Mouse (Mus musculus): ENCODE measurements around the gene 1700019N19Rik.

1700019N19Rik gene

GRCm38 (mm10) chr19:58794284-58794683 lies at the start of gene 1700019N19Rik:
Gene 1700019N19Rik (minus strand): TSS chr19:58794461.
- CTCF ChIA-PET: no interaction called here

- CTCF ChIA-PET: no interaction called here
Measured at GRCm38 (mm10) chr19:58843606-58844005, 49.3 kb upstream of the 1700019N19Rik start.

- CTCF ChIA-PET: no interaction called here
Measured at GRCm38 (mm10) chr19:58840721-58841271, 46.5 kb upstream of the 1700019N19Rik start.

GRCm38 (mm10) chr19:58839806-58840205 lies 45.5 kb upstream of the 1700019N19Rik start:
- CTCF ChIA-PET: no interaction called here

GRCm38 (mm10) chr19:58839345-58839744 lies 45.1 kb upstream of the 1700019N19Rik start:
- CTCF ChIA-PET: no interaction called here

- CTCF ChIA-PET: no interaction called here
Measured at GRCm38 (mm10) chr19:58838706-58839105, 44.4 kb upstream of the 1700019N19Rik start.

GRCm38 (mm10) chr19:58833639-58834180 lies 39.4 kb upstream of the 1700019N19Rik start:
- CTCF ChIA-PET: no interaction called here

GRCm38 (mm10) chr19:58832988-58833387 lies 38.7 kb upstream of the 1700019N19Rik start:
- CTCF ChIA-PET: no interaction called here

- CTCF ChIA-PET: interaction anchor here (0.5 kb wide), 1 partner anchor 41 kb away, joined by 3 read pairs; no protein-coding TSS in a partner anchor
Measured at GRCm38 (mm10) chr19:58831280-58831922, 37.1 kb upstream of the 1700019N19Rik start.

GRCm38 (mm10) chr19:58830182-58830581 lies 35.9 kb upstream of the 1700019N19Rik start:
- CTCF ChIA-PET: no interaction called here

GRCm38 (mm10) chr19:58829575-58829974 lies 35.3 kb upstream of the 1700019N19Rik start:
- CTCF ChIA-PET: no interaction called here

- CTCF ChIA-PET: no interaction called here
Measured at GRCm38 (mm10) chr19:58827656-58828055, 33.4 kb upstream of the 1700019N19Rik start.

- CTCF ChIA-PET: interaction anchor here (1.0 kb wide), 1 partner anchor 12 kb away, joined by 3 read pairs; no protein-coding TSS in a partner anchor
Measured at GRCm38 (mm10) chr19:58824316-58824715, 30.1 kb upstream of the 1700019N19Rik start.

- CTCF ChIA-PET: no interaction called here
Measured at GRCm38 (mm10) chr19:58823301-58823700, 29.0 kb upstream of the 1700019N19Rik start.

GRCm38 (mm10) chr19:58822454-58823200 lies 28.4 kb upstream of the 1700019N19Rik start:
- CTCF ChIA-PET: no interaction called here

GRCm38 (mm10) chr19:58818571-58819415 lies 24.5 kb upstream of the 1700019N19Rik start:
- CTCF ChIA-PET: no interaction called here

- CTCF ChIA-PET: no interaction called here
Measured at GRCm38 (mm10) chr19:58817398-58817797, 23.1 kb upstream of the 1700019N19Rik start.

- CTCF ChIA-PET: no interaction called here
Measured at GRCm38 (mm10) chr19:58816453-58817041, 22.3 kb upstream of the 1700019N19Rik start.

GRCm38 (mm10) chr19:58815179-58815922 lies 21.1 kb upstream of the 1700019N19Rik start:
- CTCF ChIA-PET: no interaction called here

- CTCF ChIA-PET: no interaction called here
Measured at GRCm38 (mm10) chr19:58810536-58810935, 16.3 kb upstream of the 1700019N19Rik start.

- CTCF ChIA-PET: no interaction called here
Measured at GRCm38 (mm10) chr19:58808864-58809263, 14.6 kb upstream of the 1700019N19Rik start.

Measured in spleen, embryonic (tissue).